Mouse (Mus musculus) lung, embryonic 15.5 days (tissue): ENCODE data around the gene Irf8. TPM values are rescaled to one million over a fixed set of nuclear protein-coding genes. Genes with fewer than 3 reads are reported as not detected.

ENCODE experiments used
- polyA plus RNA-seq: library from polyadenylated mRNA; unstranded; fragments of >200 nt; fragmentation: Nextera tagmentation; extraction: Ambion mirVana; gene quantifications from 2 replicates; pipeline ENCODE4 v1.2.1, GENCODE M21; 2015

The Irf8 gene
- polyA plus RNA-seq, 1 experiment from 2014 or later: 18.1 TPM

Other genes starting within 250 kb of the Irf8 start
- 117 and 124 TPM in 2 replicates for gene Gins2, start 147.1 kb upstream of the Irf8 start, polyA plus RNA-seq
- gene 1190005I06Rik, start 88.7 kb upstream of the Irf8 start, polyA plus RNA-seq: 5.1 and 5.8 TPM in 2 replicates
- gene Gm27021, start 68.3 kb upstream of the Irf8 start, polyA plus RNA-seq: 2.3 TPM in 2 replicates
- gene Cox4i1, start 68.1 kb upstream of the Irf8 start, polyA plus RNA-seq: 1,022 and 1,082 TPM in 2 replicates
- gene Emc8, start 67.8 kb upstream of the Irf8 start, polyA plus RNA-seq: 264 and 278 TPM in 2 replicates